In genomic region chr1:164459127-164459905, GRCm38 (mm10) we compare ENCODE assay signal across 8 mouse cellular contexts. TPM values are rescaled to one million over a fixed set of nuclear protein-coding genes. Genes with fewer than 3 reads are reported as not detected.
A peak's percentile ranks its signal among the peaks of the same experiment; 100 is the strongest.
DNase-seq lines count a peak whose midpoint lies in the region; ATAC-seq and TF ChIP-seq lines count a peak whose summit lies in the region.

No protein-coding gene starts in this region.

- H3K4me1 ChIP-seq in neural tube, embryonic 11.5 days (ENCODE audit: control insufficient read depth, insufficient read depth, low read length) = no peaks in the 10 kb centered on the region
- peaks cover 27% of the 10 kb centered on the region for H3K4me1 ChIP-seq in limb, embryonic 10.5 days
- peaks cover 11% of the 10 kb centered on the region for H3K4me1 ChIP-seq in small intestine, adult 2 months (ENCODE audit: control insufficient read depth, insufficient read depth, insufficient read length, low read length)

- peak overlapping the region; percentile 53 for H3K4me3 ChIP-seq in neural tube, embryonic 11.5 days (ENCODE audit: low read depth, low read length)
- peak overlapping the region; percentile 63; the same call in 1 of the 2 replicates for H3K4me3 ChIP-seq in limb, embryonic 10.5 days
- peak overlapping the region; percentile 73 for H3K4me3 ChIP-seq in small intestine, adult 2 months (ENCODE audit: low read depth, low read length)

- no peak overlapping the region for H3K27ac ChIP-seq in neural tube, embryonic 11.5 days (ENCODE audit: low read depth, low read length)
- H3K27ac ChIP-seq in limb, embryonic 10.5 days = no peak overlapping the region
- peak overlapping the region; percentile 92 for H3K27ac ChIP-seq in small intestine, adult 2 months (ENCODE audit: insufficient read depth, low read depth, low read length)

- peak overlapping the region; percentile 75 for H3K4me2 ChIP-seq in neural tube, embryonic 11.5 days (ENCODE audit: low read depth)

- no peak for ATAC-seq in neural tube, embryonic 11.5 days (ENCODE audit: insufficient read depth, low FRiP score, low TSS enrichment)

- peak overlapping the region; percentile 68; the same call in 1 of the 2 replicates for H3K9ac ChIP-seq in neural tube, embryonic 11.5 days (ENCODE audit: low read length)

- TF ChIP-seq POLR2A in small intestine, adult 2 months (IDR thresholded peaks at IDR 0.05; ENCODE audit: low read depth, low read length) = no peak

- no peaks in the 10 kb centered on the region for H3K9me3 ChIP-seq in neural tube, embryonic 11.5 days (ENCODE audit: control insufficient read depth, low read length)
- no peaks in the 10 kb centered on the region for H3K9me3 ChIP-seq in limb, embryonic 10.5 days (replicated peaks)

- H3K27me3 ChIP-seq in neural tube, embryonic 11.5 days (ENCODE audit: control insufficient read depth, insufficient read depth, low read length) = 0 out of 2 replicates have a peak, but pooled peaks cover 3% of the 10 kb centered on the region
- H3K27me3 ChIP-seq in limb, embryonic 10.5 days (ENCODE audit: low read depth, poor library complexity, severe bottlenecking) = peaks cover 67% of the 10 kb centered on the region
- no peaks in the 10 kb centered on the region for H3K27me3 ChIP-seq in small intestine, adult 2 months (ENCODE audit: control insufficient read depth, insufficient read depth, low read length)

- WGBS in neural tube, embryonic 11.5 days = 59% methylated on average over 12 of the region's 12 CpGs
- WGBS in limb, embryonic 10.5 days = 62% methylated on average over 12 of the region's 12 CpGs
- WGBS in small intestine, adult 2 months = 15% methylated on average over 12 of the region's 12 CpGs

- H3K36me3 ChIP-seq in neural tube, embryonic 11.5 days (ENCODE audit: control insufficient read depth, insufficient read depth, low read length) = no peaks in the 10 kb centered on the region
- no peaks in the 10 kb centered on the region for H3K36me3 ChIP-seq in limb, embryonic 10.5 days
- H3K36me3 ChIP-seq in small intestine, adult 2 months (ENCODE audit: control insufficient read depth, insufficient read depth, low read length) = peaks cover 21% of the 10 kb centered on the region

- peak; percentile 44 to 68 for DNase-seq in adrenal gland, adult (ENCODE audit: inconsistent age in 2 of 2, low spot score in 1 of 2)
- no peak for DNase-seq in adrenal gland, adult 18-20 months (ENCODE audit: low spot score in 2 of 2)
- DNase-seq in neural tube, embryonic 11.5 days (ENCODE audit: low spot score) = no peak
- no peak for DNase-seq in neural tube, embryonic 10.5 days (ENCODE audit: extremely low spot score, low spot score)
- DNase-seq in limb, embryonic 10.5 days (ENCODE audit: low spot score) = no peak
- no peak for DNase-seq in thymus, postnatal 4 days
- DNase-seq in ovary, postnatal 14 days (ENCODE audit: low spot score) = no peak

- TF ChIP-seq CTCF in small intestine, adult 2 months (IDR thresholded peaks at IDR 0.05; ENCODE audit: extremely low read depth, insufficient read length, insufficient replicate concordance, low read depth, low read length) = no peak

RNA-seq across cellular contexts. Expression of gene Atp1b1, which starts 1.2 kb away (rescaled TPM):
- 10 to 100 TPM; 60.3 to 71.3 TPM for total RNA-seq in adrenal gland, adult 18-20 months (2021)
- 24.2 and 24.5 TPM in 2 replicates for polyA plus RNA-seq in neural tube, embryonic 11.5 days (2014; fragmentation: Nextera tagmentation; extraction: Ambion mirVana)
- 1.7 and 2.6 TPM in 2 replicates for polyA plus RNA-seq in limb, embryonic 10.5 days (2016; fragmentation: Nextera tagmentation; extraction: Ambion mirVana)
- 204 and 369 TPM in 2 replicates for polyA plus RNA-seq in small intestine, adult 2 months (2012; rRNA removed)

Comparison
In these comparisons a context has a peak if more than half of its experiments do, and no peak if none do; other contexts are left out.
1. DNase-seq: peak in adrenal gland, adult (2 of 2); none in adrenal gland, adult 18-20 months (0 of 2), neural tube, embryonic 11.5 days (single experiment), neural tube, embryonic 10.5 days (single experiment), limb, embryonic 10.5 days (single experiment), thymus, postnatal 4 days (single experiment) and ovary, postnatal 14 days (single experiment).
2. Peak in every context shown above with its lines, with median percentiles within 50 percentile points of each other: H3K4me3 ChIP-seq.